ENCODE assay signal across 21 mouse cellular contexts in the genomic region with DNA sequence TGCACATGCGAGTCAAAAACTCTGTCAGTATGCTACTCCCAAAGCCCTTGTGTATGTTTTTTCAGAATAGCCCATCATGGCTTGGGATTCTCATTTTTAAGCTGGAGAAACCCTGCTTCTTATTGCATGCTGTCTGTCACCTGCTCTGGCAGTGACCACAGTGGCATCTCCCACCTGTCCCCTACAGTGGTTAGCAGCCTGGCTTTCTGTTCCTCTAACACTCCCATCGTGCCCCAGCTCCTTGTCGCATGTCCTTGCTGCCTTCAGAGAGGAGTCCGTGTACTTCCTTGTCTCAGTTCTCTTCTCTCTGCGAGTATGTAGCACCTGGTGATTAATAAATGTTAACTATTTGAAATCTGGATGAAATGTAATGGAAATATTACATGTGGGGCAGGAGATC. TPM values are rescaled to one million over a fixed set of nuclear protein-coding genes. Genes with fewer than 3 reads are reported as not detected.
DNase-seq lines count a peak whose midpoint lies in the region; TF ChIP-seq lines count a peak whose summit lies in the region.
"Had no signal": no experiment of that assay in that cellular context is flagged by ENCODE, and none has a peak within 500 bp of the region (broad histone marks: within the 10 kb centered on the region; RNA-seq: fewer than 3 reads in every experiment).

No protein-coding gene starts in this region.

- TF ChIP-seq POLR2A in CH12.LX (IDR thresholded peaks at IDR 0.05; ENCODE audit: low read depth, low read length) (no peak), myocyte (IDR thresholded peaks at IDR 0.05; ENCODE audit: insufficient read length, low read depth) (no peak)

- H3K4me2 ChIP-seq in CH12.LX (ENCODE audit: insufficient read depth, low read depth, poor library complexity, severe bottlenecking) (no peak overlapping the region), myocyte (ENCODE audit: low read depth) (no peak overlapping the region)
- H3K4me2 ChIP-seq: embryonic facial prominence, embryonic 13.5 days; embryonic facial prominence, embryonic 15.5 days; forebrain, embryonic 12.5 days had no signal

- TF ChIP-seq RAD21 in CH12.LX (IDR thresholded peaks at IDR 0.05; ENCODE audit: low read depth, low read length), result no peak

- H3ac ChIP-seq in myocyte (ENCODE audit: control insufficient read depth, insufficient read length), result no peak overlapping the region

- H3K36me3 ChIP-seq in CH12.LX (replicated peaks in 1 of 2; ENCODE audit: control insufficient read depth in 1 of 2, insufficient read depth in 1 of 2, low read length in 1 of 2) (peaks cover 39 to 70% of the 10 kb centered on the region in 2 experiments), myocyte (ENCODE audit: control insufficient read depth, insufficient read depth) (no peaks in the 10 kb centered on the region)

- dilution Hi-C loops in CH12.LX (cut with MboI; ENCODE audit: extremely low pct_ligation_motif_present, extremely low pct_unique_long_range_greater_than_20kb, low sequenced_read_pairs), result no loop called here

- H3K27me3 ChIP-seq in CH12.LX (replicated peaks) (no peaks in the 10 kb centered on the region), myocyte (ENCODE audit: control insufficient read depth, insufficient read depth, insufficient read length) (no peaks in the 10 kb centered on the region)
- H3K27me3 ChIP-seq: embryonic facial prominence, embryonic 13.5 days; embryonic facial prominence, embryonic 15.5 days; forebrain, embryonic 12.5 days had no signal

- H3K9me3 ChIP-seq in CH12.LX (replicated peaks; ENCODE audit: low read length), result no peaks in the 10 kb centered on the region
- H3K9me3 ChIP-seq: embryonic facial prominence, embryonic 13.5 days; embryonic facial prominence, embryonic 15.5 days; forebrain, embryonic 12.5 days had no signal

- H3K4me3 ChIP-seq in CH12.LX (replicated peaks in 1 of 3; ENCODE audit: low read depth in 2 of 3, low read length in 2 of 3, poor library complexity in 1 of 3), result no peak overlapping the region
- no peak overlapping the region for H3K4me3 ChIP-seq in myocyte
- H3K4me3 ChIP-seq: embryonic facial prominence, embryonic 13.5 days; embryonic facial prominence, embryonic 15.5 days; erythroblast, embryonic 14.5 days; forebrain, embryonic 10.5 days; forebrain, embryonic 12.5 days had no signal

- H3K9ac ChIP-seq in CH12.LX (ENCODE audit: insufficient read depth, low read depth), result no peak overlapping the region
- H3K9ac ChIP-seq: embryonic facial prominence, embryonic 13.5 days; embryonic facial prominence, embryonic 15.5 days; forebrain, embryonic 12.5 days had no signal

- TF ChIP-seq CTCF in CH12.LX (conservative IDR thresholded peaks at IDR 0.05 in 1 of 2, IDR thresholded peaks at IDR 0.05 in 1 of 2; ENCODE audit: low read depth in 2 of 2, low read length in 2 of 2), result no peak

- in situ Hi-C loops in CH12.LX (cut with MboI; ENCODE audit: low pct_ligation_motif_present, low pct_unique_long_range_greater_than_20kb, low sequenced_read_pairs), result no loop called here

- DNase-seq in A20 (ENCODE audit: low read depth, low spot score), result peak; percentile 66
- peak; percentile 43 for DNase-seq in CH12.LX (ENCODE audit: extremely low read depth)
- no peak for DNase-seq in urinary bladder, postnatal 36 days (ENCODE audit: low spot score in 2 of 2)
- no peak for DNase-seq in gastrocnemius, adult 18-20 months (ENCODE audit: low spot score)
- DNase-seq: adrenal gland, adult 2 months; adrenal gland, postnatal 10 days; adrenal gland, postnatal 25 days; B cell, adult 2 months; cerebellum, adult 11 months; cerebellum, adult 18-20 months; cerebellum, adult 8-10 months; cerebellum, adult 9-11 months; cerebellum, postnatal 14 days; cerebellum, postnatal 36 days; embryo, embryonic 11 days had no signal

- H3K79me2 ChIP-seq in CH12.LX (replicated peaks; ENCODE audit: control insufficient read depth, extremely low read depth, insufficient read depth, poor library complexity, severe bottlenecking) (no peaks in the 10 kb centered on the region), myocyte (ENCODE audit: control insufficient read depth, insufficient read depth) (no peaks in the 10 kb centered on the region)

- H3K4me1 ChIP-seq in CH12.LX (ENCODE audit: control insufficient read depth in 1 of 2, insufficient read depth in 2 of 2), result peaks cover 0 to 26% of the 10 kb centered on the region in 2 experiments; a peak in 2 of 4 replicates
- H3K4me1 ChIP-seq: embryonic facial prominence, embryonic 13.5 days; embryonic facial prominence, embryonic 15.5 days; forebrain, embryonic 10.5 days; forebrain, embryonic 12.5 days had no signal

- H3K27ac ChIP-seq in CH12.LX (ENCODE audit: insufficient read depth, low read depth), result no peak overlapping the region
- H3K27ac ChIP-seq: embryonic facial prominence, embryonic 13.5 days; embryonic facial prominence, embryonic 15.5 days; forebrain, embryonic 10.5 days; forebrain, embryonic 12.5 days had no signal

- TF ChIP-seq EP300 in CH12.LX (IDR thresholded peaks at IDR 0.05; ENCODE audit: low read length), result 0 out of 2 replicates have a peak, but pooled peaks have one; percentile 20

TF ChIP-seq in CH12.LX, 34 proteins besides CTCF, POLR2A, EP300 and RAD21:
- TF ChIP-seq MAFK (IDR thresholded peaks at IDR 0.05; ENCODE audit: insufficient replicate concordance, low read length) (no peak), TBP (conservative IDR thresholded peaks at IDR 0.05; ENCODE audit: low read depth, low read length) (no peak), ZMIZ1 (IDR thresholded peaks at IDR 0.05; ENCODE audit: low read depth, low read length) (no peak), ETS1 (conservative IDR thresholded peaks at IDR 0.05; ENCODE audit: low read depth, low read length) (no peak), POLR2AphosphoS2 (IDR thresholded peaks at IDR 0.05; ENCODE audit: low read depth, low read length) (no peak), SIN3A (IDR thresholded peaks at IDR 0.05; ENCODE audit: low read length) (no peak), USF2 (conservative IDR thresholded peaks at IDR 0.05; ENCODE audit: low read depth, low read length) (no peak), GABPA (IDR thresholded peaks at IDR 0.05; ENCODE audit: insufficient replicate concordance, low read depth, low read length) (no peak), NRF1 (IDR thresholded peaks at IDR 0.05; ENCODE audit: low read depth, low read length) (no peak), MYC (IDR thresholded peaks at IDR 0.05; ENCODE audit: low read depth, low read length) (no peak), ZKSCAN1 (IDR thresholded peaks at IDR 0.05; ENCODE audit: borderline replicate concordance, low read depth, low read length) (no peak), MXI1 (IDR thresholded peaks at IDR 0.05; ENCODE audit: low read depth, low read length) (no peak), ELF1 (IDR thresholded peaks at IDR 0.05; ENCODE audit: low read depth, low read length) (no peak), SMC3 (IDR thresholded peaks at IDR 0.05; ENCODE audit: low read depth, low read length) (no peak), BHLHE40 (IDR thresholded peaks at IDR 0.05; ENCODE audit: low read depth, low read length) (no peak)

TF ChIP-seq in myocyte, 11 proteins besides CTCF, POLR2A, EP300 and RAD21:
- peak in 2 of 3 experiments; percentile 61 to 82 for TF ChIP-seq MYOG (IDR thresholded peaks at IDR 0.05; ENCODE audit: control insufficient read depth in 1 of 3, insufficient read depth in 1 of 3, insufficient read length in 2 of 3, low read depth in 2 of 3)
- no peak for TF ChIP-seq TCF12 (IDR thresholded peaks at IDR 0.05; ENCODE audit: insufficient read depth, poor library complexity, severe bottlenecking)
- TF ChIP-seq POLR2AphosphoS2 (IDR thresholded peaks at IDR 0.05; ENCODE audit: insufficient read length, low read depth), result no peak
- no peak for TF ChIP-seq TCF3 (IDR thresholded peaks at IDR 0.05; ENCODE audit: insufficient read length, low read depth)
- TF ChIP-seq MYOD1 (IDR thresholded peaks at IDR 0.05; ENCODE audit: control insufficient read depth in 1 of 3, insufficient read length in 2 of 3, low read depth in 2 of 3), result peak in 2 of 3 experiments; percentile 62 to 67
- no peak for TF ChIP-seq REST (IDR thresholded peaks at IDR 0.05; ENCODE audit: insufficient read depth, insufficient read length)
- TF ChIP-seq USF1 (IDR thresholded peaks at IDR 0.05; ENCODE audit: low read depth), result no peak
- TF ChIP-seq MAX (IDR thresholded peaks at IDR 0.05; ENCODE audit: low read depth), result no peak
- no peak for TF ChIP-seq SRF (IDR thresholded peaks at IDR 0.05; ENCODE audit: control insufficient read depth, insufficient read length, low read depth)
- TF ChIP-seq CEBPB (IDR thresholded peaks at IDR 0.05; ENCODE audit: insufficient read depth, poor library complexity, severe bottlenecking), result no peak
- TF ChIP-seq E2F4 (IDR thresholded peaks at IDR 0.05; ENCODE audit: insufficient read depth), result no peak

RNA-seq across cellular contexts. Expression of a gene that starts 15.3 kb away (rescaled TPM):
- total RNA-seq in CH12.LX (2012; rRNA removed) (0.38 and 0.42 TPM in 2 replicates), CH12.LX (2014; rRNA removed) (not detected in 2 replicates)
- polyA plus RNA-seq in CH12.LX (2012; ENCODE audit: insufficient read length, low read depth) (0.69 and 0.74 TPM in 2 replicates), myocyte (2012; fragmentation: generic; extraction: Trizol) (2.4 TPM)
- total RNA-seq in gastrocnemius, adult 18-20 months (2021), result 10 to 100 TPM; 49.0 to 51.8 TPM

RNA-seq across cellular contexts. Expression of a gene that starts 34.6 kb away (rescaled TPM):
- 11.2 and 13.3 TPM in 2 replicates for total RNA-seq in CH12.LX (2012; rRNA removed)
- total RNA-seq in CH12.LX (2014; rRNA removed), result 20.4 and 24.9 TPM in 2 replicates
- 21.3 and 25.3 TPM in 2 replicates for polyA plus RNA-seq in CH12.LX (2012; ENCODE audit: insufficient read length, low read depth)
- polyA plus RNA-seq in myocyte (2012; fragmentation: generic; extraction: Trizol), result 4.2 TPM
- total RNA-seq in gastrocnemius, adult 18-20 months (2021), result 10 to 100 TPM; 26.3 to 30.3 TPM

RNA-seq across cellular contexts. Expression of a gene that starts 39.4 kb away (rescaled TPM):
- 57.8 and 67.3 TPM in 2 replicates for total RNA-seq in CH12.LX (2012; rRNA removed)
- 72.7 and 80.1 TPM in 2 replicates for total RNA-seq in CH12.LX (2014; rRNA removed)
- 75.5 and 91.6 TPM in 2 replicates for polyA plus RNA-seq in CH12.LX (2012; ENCODE audit: insufficient read length, low read depth)
- polyA plus RNA-seq in myocyte (2012; fragmentation: generic; extraction: Trizol), result 51.0 TPM
- total RNA-seq in gastrocnemius, adult 18-20 months (2021), result 10 to 100 TPM; 21.7 to 25.8 TPM

RNA-seq across cellular contexts. Expression of a gene that starts 47.4 kb away (rescaled TPM):
- 10.0 and 12.5 TPM in 2 replicates for total RNA-seq in CH12.LX (2012; rRNA removed)
- 12.4 and 14.2 TPM in 2 replicates for total RNA-seq in CH12.LX (2014; rRNA removed)
- 23.1 and 24.6 TPM in 2 replicates for polyA plus RNA-seq in CH12.LX (2012; ENCODE audit: insufficient read length, low read depth)
- polyA plus RNA-seq in myocyte (2012; fragmentation: generic; extraction: Trizol), result 1.3 TPM
- total RNA-seq in gastrocnemius, adult 18-20 months (2021), result 1 to 10 TPM; 1.6 to 2.0 TPM

Comparison
In these comparisons a context has a peak if more than half of its experiments do, and no peak if none do; other contexts are left out.
1. DNase-seq: peak in A20 (single experiment) and CH12.LX (single experiment); none in urinary bladder, postnatal 36 days (0 of 2) and gastrocnemius, adult 18-20 months (single experiment).
2. RNA of a gene that starts 15.3 kb away (total RNA-seq): 49.0 to 51.8 TPM in gastrocnemius, adult 18-20 months; 0.38 to 0.42 TPM in CH12.LX; every median in the first group is over 10 times any median in the second.